ENCODE assay signal across 8 mouse cellular contexts in genomic region chr5:53590179-53590765, GRCm38 (mm10).
DNase-seq lines count a peak whose midpoint lies in the region; ATAC-seq lines count a peak whose summit lies in the region.

No protein-coding gene starts in this region.

- peak; percentile 60 for ATAC-seq in megakaryocyte progenitor cell, adult 5-6 weeks (replicated peaks; ENCODE audit: poor library complexity)

- DNase-seq in adipocyte (ENCODE audit: low spot score), result peak; percentile 99
- DNase-seq in embryo, embryonic 10 days (ENCODE audit: low spot score), result peak; percentile 95
- peak; percentile 97 for DNase-seq in gastrocnemius, postnatal 10 days
- peak; percentile 96 for DNase-seq in induced T-regulatory cell, adult 2 months (ENCODE audit: low read depth)
- peak; percentile 98 to 99 for DNase-seq in left cerebral cortex, adult 9 months (ENCODE audit: low spot score in 2 of 2)
- DNase-seq in right cerebral cortex, postnatal 14 days, result peak; percentile 99
- DNase-seq in urinary bladder, postnatal 36 days (ENCODE audit: low spot score in 2 of 2), result peak; percentile 98 to 99

Comparison
In these comparisons a context has a peak if more than half of its experiments do, and no peak if none do; other contexts are left out.
1. Peak in every context shown above with its lines: DNase-seq and ATAC-seq.